Mouse (Mus musculus) erythroblast, embryonic 14.5 days (primary cell): Measurements from ENCODE around the gene Shisa9. TPM values are rescaled to one million over a fixed set of nuclear protein-coding genes. Genes with fewer than 3 reads are reported as not detected.

Experiments used
- H3K27me3 ChIP-seq: 2 replicates; pipeline ENCODE4 v1.6.1; 2012; ENCODE audit warnings: inconsistent platforms; ENCODE audit not compliant: control insufficient read depth
- H3K36me3 ChIP-seq: 2 replicates; pipeline ENCODE4 v1.6.1; 2012; ENCODE audit warnings: mild to moderate bottlenecking, inconsistent platforms; ENCODE audit not compliant: control insufficient read depth
- H3K4me1 ChIP-seq: 2 replicates; pipeline ENCODE4 v1.6.1; 2012; ENCODE audit warnings: inconsistent platforms; ENCODE audit not compliant: control insufficient read depth
- H3K4me3 ChIP-seq: replicated peaks from 2 replicates; pipeline ENCODE3; 2012; ENCODE audit warnings: moderate library complexity, mild to moderate bottlenecking, inconsistent platforms
- H3K9me3 ChIP-seq: 2 replicates; pipeline ENCODE4 v1.6.1; 2012; ENCODE audit warnings: low read length, inconsistent platforms, mixed read lengths; ENCODE audit not compliant: control insufficient read depth
- GATA1 ChIP-seq: IDR thresholded peaks from 2 replicates; pipeline ENCODE4 v1.6.1; 2012; ENCODE audit warnings: low read length, inconsistent platforms, mixed read lengths
- TAL1 ChIP-seq: IDR thresholded peaks from 3 replicates; pipeline ENCODE4 v1.6.1; 2012; ENCODE audit warnings: low read length, inconsistent platforms, mixed read lengths
- polyA plus RNA-seq: library from polyadenylated mRNA; stranded (reverse); fragments of >175 nt; gene quantifications from 2 replicates; pipeline ENCODE4 v1.2.3, GENCODE M21; 2012

Gene Shisa9
- polyA plus RNA-seq, 1 experiment: not detected

GRCm38 (mm10) chr16:12094784-12095315 is 110.9 kb downstream of the Shisa9 start:
- H3K9me3 ChIP-seq: no peaks in the 10 kb centered on the region
- TF ChIP-seq TAL1 (no peak), GATA1 (no peak)
- no peaks in the 10 kb centered on the region for H3K4me1 ChIP-seq
- H3K36me3 ChIP-seq: no peaks in the 10 kb centered on the region
- no peak overlapping the region for H3K4me3 ChIP-seq
- no peaks in the 10 kb centered on the region; the same call in 1 of the 2 replicates for H3K27me3 ChIP-seq

- no peak overlapping the region for H3K4me3 ChIP-seq
- H3K36me3 ChIP-seq: no peaks in the 10 kb centered on the region
- H3K27me3 ChIP-seq: no peaks in the 10 kb centered on the region; the same call in 1 of the 2 replicates
- no peaks in the 10 kb centered on the region for H3K9me3 ChIP-seq
- TF ChIP-seq GATA1 (no peak), TAL1 (no peak)
- no peaks in the 10 kb centered on the region for H3K4me1 ChIP-seq
Observed at GRCm38 (mm10) chr16:12095365-12095764, 111.5 kb downstream of the Shisa9 start.

- Histone ChIP-seq H3K4me1 (no peaks in the 10 kb centered on the region), H3K9me3 (0 out of 2 replicates have a peak, but pooled peaks cover 2% of the 10 kb centered on the region)
Observed at GRCm38 (mm10) chr16:12108436-12108835, 124.5 kb downstream of the Shisa9 start.

GRCm38 (mm10) chr16:12110851-12111437 is 127.0 kb downstream of the Shisa9 start:
- no peak overlapping the region for H3K4me3 ChIP-seq
- no peaks in the 10 kb centered on the region for H3K4me1 ChIP-seq
- TF ChIP-seq GATA1: no peak
- TF ChIP-seq TAL1: no peak
- no peaks in the 10 kb centered on the region for H3K9me3 ChIP-seq
- no peaks in the 10 kb centered on the region for H3K27me3 ChIP-seq
- no peaks in the 10 kb centered on the region for H3K36me3 ChIP-seq

More at GRCm38 (mm10) chr16:12108436-12108835, 124.5 kb downstream of the Shisa9 start:
- Histone ChIP-seq H3K4me3 (no peak overlapping the region), H3K27me3 (no peaks in the 10 kb centered on the region), H3K36me3 (no peaks in the 10 kb centered on the region)
- TF ChIP-seq GATA1 (no peak), TAL1 (no peak)

- H3K4me1 ChIP-seq: no peaks in the 10 kb centered on the region
- TF ChIP-seq GATA1 (no peak), TAL1 (no peak)
- H3K9me3 ChIP-seq: no peaks in the 10 kb centered on the region
- no peaks in the 10 kb centered on the region for H3K27me3 ChIP-seq
- H3K4me3 ChIP-seq: no peak overlapping the region
- H3K36me3 ChIP-seq: no peaks in the 10 kb centered on the region
Observed at GRCm38 (mm10) chr16:12114396-12114795, 130.5 kb downstream of the Shisa9 start.

- no peaks in the 10 kb centered on the region for H3K27me3 ChIP-seq
- no peaks in the 10 kb centered on the region for H3K9me3 ChIP-seq
Observed at GRCm38 (mm10) chr16:12115040-12115856, 131.3 kb downstream of the Shisa9 start.

GRCm38 (mm10) chr16:12116926-12117325 is 133.0 kb downstream of the Shisa9 start:
- H3K9me3 ChIP-seq: no peaks in the 10 kb centered on the region

More at GRCm38 (mm10) chr16:12115040-12115856, 131.3 kb downstream of the Shisa9 start:
- Histone ChIP-seq H3K36me3 (no peaks in the 10 kb centered on the region), H3K4me3 (no peak overlapping the region), H3K4me1 (no peaks in the 10 kb centered on the region)
- no peak for TF ChIP-seq GATA1
- TF ChIP-seq TAL1: no peak

GRCm38 (mm10) chr16:12119463-12119862 is 135.6 kb downstream of the Shisa9 start:
- H3K9me3 ChIP-seq: no peaks in the 10 kb centered on the region
- no peaks in the 10 kb centered on the region for H3K4me1 ChIP-seq
- no peak for TF ChIP-seq TAL1
- TF ChIP-seq GATA1: no peak
- no peaks in the 10 kb centered on the region for H3K36me3 ChIP-seq
- no peaks in the 10 kb centered on the region for H3K27me3 ChIP-seq
- H3K4me3 ChIP-seq: no peak overlapping the region

More at GRCm38 (mm10) chr16:12116926-12117325, 133.0 kb downstream of the Shisa9 start:
- H3K4me1 ChIP-seq: no peaks in the 10 kb centered on the region
- no peaks in the 10 kb centered on the region for H3K36me3 ChIP-seq
- no peak overlapping the region for H3K4me3 ChIP-seq
- TF ChIP-seq TAL1: no peak
- TF ChIP-seq GATA1: no peak
- H3K27me3 ChIP-seq: no peaks in the 10 kb centered on the region

GRCm38 (mm10) chr16:12129782-12130181 is 145.9 kb downstream of the Shisa9 start:
- TF ChIP-seq GATA1 (no peak), TAL1 (no peak)

More at GRCm38 (mm10) chr16:12129782-12130181, 145.9 kb downstream of the Shisa9 start:
- Histone ChIP-seq H3K4me1 (no peaks in the 10 kb centered on the region), H3K4me3 (no peak overlapping the region), H3K9me3 (no peaks in the 10 kb centered on the region), H3K27me3 (no peaks in the 10 kb centered on the region), H3K36me3 (no peaks in the 10 kb centered on the region)
